Mouse (Mus musculus): ENCODE measurements around the gene Homer2. TPM values are rescaled to one million over a fixed set of nuclear protein-coding genes. Genes with fewer than 3 reads are reported as not detected.

Homer2 gene
- polyA plus RNA-seq (2016; fragmentation: Nextera tagmentation; extraction: Ambion mirVana) = 121 and 122 TPM in 2 replicates

- Histone ChIP-seq H3K4me3 (peak within 1 kb of the TSS; percentile 78), H3K9ac (peak within 1 kb of the TSS; percentile 90), H3K4me1 (replicated peaks) (peaks cover 27% of the 10 kb centered on the region), H3K4me2 (peak within 1 kb of the TSS; percentile 82), H3K27ac (ENCODE audit: poor library complexity, severe bottlenecking) (peak within 1 kb of the TSS; percentile 87), H3K9me3 (replicated peaks) (peaks cover 7% of the 10 kb centered on the region; the same call in 1 of the 2 replicates), H3K36me3 (no peaks in the 10 kb centered on the region), H3K27me3 (replicated peaks) (peaks cover 26% of the 10 kb centered on the region)
- 73% methylated on average over 14 of the region's 14 CpGs for WGBS
- ATAC-seq (ENCODE audit: insufficient number of reproducible peaks, low FRiP score) = no peak
These were observed at the start of gene Homer2 for GRCm38 (mm10) chr7:81707471-81708140. Gene Homer2, minus strand, starts transcription at chr7:81707527.

GRCm38 (mm10) chr7:81747956-81748355 lies 40.6 kb upstream of the Homer2 start:
- no peak for ATAC-seq (ENCODE audit: insufficient number of reproducible peaks, low FRiP score)
- H3K36me3 ChIP-seq = no peaks in the 10 kb centered on the region
- no peak overlapping the region for H3K9ac ChIP-seq
- 0 out of 2 replicates have a peak, but pooled peaks cover 2% of the 10 kb centered on the region for H3K9me3 ChIP-seq (replicated peaks)
- H3K4me1 ChIP-seq (replicated peaks) = 0 out of 2 replicates have a peak, but pooled peaks cover 2% of the 10 kb centered on the region
- no peak overlapping the region for H3K4me2 ChIP-seq
- no peak overlapping the region for H3K4me3 ChIP-seq
- no peaks in the 10 kb centered on the region for H3K27me3 ChIP-seq (replicated peaks)
- no peak overlapping the region for H3K27ac ChIP-seq (ENCODE audit: poor library complexity, severe bottlenecking)
- WGBS = 86% methylated on average over 3 of the region's 3 CpGs

- no peak for ATAC-seq (ENCODE audit: insufficient number of reproducible peaks, low FRiP score)
- H3K27me3 ChIP-seq (replicated peaks) = no peaks in the 10 kb centered on the region
These were observed 36.8 kb upstream of the Homer2 start for GRCm38 (mm10) chr7:81744145-81744544.

GRCm38 (mm10) chr7:81740010-81740409 lies 32.7 kb upstream of the Homer2 start:
- H3K4me2 ChIP-seq = no peak overlapping the region
- H3K27ac ChIP-seq (ENCODE audit: poor library complexity, severe bottlenecking) = no peak overlapping the region
- H3K4me1 ChIP-seq (replicated peaks) = 0 out of 2 replicates have a peak, but pooled peaks cover 5% of the 10 kb centered on the region
- WGBS = 83% methylated on average over 7 of the region's 7 CpGs
- 0 out of 2 replicates have a peak, but pooled peaks cover 2% of the 10 kb centered on the region for H3K9me3 ChIP-seq (replicated peaks)
- H3K9ac ChIP-seq = no peak overlapping the region
- H3K4me3 ChIP-seq = no peak overlapping the region
- H3K36me3 ChIP-seq = no peaks in the 10 kb centered on the region
- H3K27me3 ChIP-seq (replicated peaks) = no peaks in the 10 kb centered on the region
- ATAC-seq (ENCODE audit: insufficient number of reproducible peaks, low FRiP score) = no peak

More at GRCm38 (mm10) chr7:81744145-81744544, 36.8 kb upstream of the Homer2 start:
- Histone ChIP-seq H3K27ac (ENCODE audit: poor library complexity, severe bottlenecking) (no peak overlapping the region; the same call in 1 of the 2 replicates), H3K4me3 (no peak overlapping the region), H3K9ac (no peak overlapping the region), H3K36me3 (no peaks in the 10 kb centered on the region), H3K4me2 (no peak overlapping the region), H3K9me3 (replicated peaks) (0 out of 2 replicates have a peak, but pooled peaks cover 5% of the 10 kb centered on the region), H3K4me1 (replicated peaks) (0 out of 2 replicates have a peak, but pooled peaks cover 5% of the 10 kb centered on the region)
- WGBS = 56% methylated on average over 4 of the region's 4 CpGs

GRCm38 (mm10) chr7:81738720-81739385 lies 31.5 kb upstream of the Homer2 start:
- no peaks in the 10 kb centered on the region for H3K36me3 ChIP-seq
- H3K4me3 ChIP-seq = no peak overlapping the region
- 0 out of 2 replicates have a peak, but pooled peaks cover 5% of the 10 kb centered on the region for H3K4me1 ChIP-seq (replicated peaks)
- no peaks in the 10 kb centered on the region for H3K27me3 ChIP-seq (replicated peaks)
- ATAC-seq (ENCODE audit: insufficient number of reproducible peaks, low FRiP score) = no peak
- no peak overlapping the region for H3K9ac ChIP-seq
- H3K9me3 ChIP-seq (replicated peaks) = 0 out of 2 replicates have a peak, but pooled peaks cover 2% of the 10 kb centered on the region
- no peak overlapping the region for H3K4me2 ChIP-seq
- H3K27ac ChIP-seq (ENCODE audit: poor library complexity, severe bottlenecking) = no peak overlapping the region
- 67% methylated on average over 8 of the region's 8 CpGs for WGBS

GRCm38 (mm10) chr7:81735300-81736048 lies 28.1 kb upstream of the Homer2 start:
- H3K27me3 ChIP-seq (replicated peaks) = no peaks in the 10 kb centered on the region
- no peaks in the 10 kb centered on the region for H3K36me3 ChIP-seq
- no peak overlapping the region for H3K4me3 ChIP-seq
- WGBS = 58% methylated on average over 9 of the region's 9 CpGs
- H3K9me3 ChIP-seq (replicated peaks) = no peaks in the 10 kb centered on the region
- 0 out of 2 replicates have a peak, but pooled peaks cover 3% of the 10 kb centered on the region for H3K4me1 ChIP-seq (replicated peaks)
- H3K4me2 ChIP-seq = no peak overlapping the region
- H3K27ac ChIP-seq (ENCODE audit: poor library complexity, severe bottlenecking) = no peak overlapping the region
- ATAC-seq (ENCODE audit: insufficient number of reproducible peaks, low FRiP score) = no peak
- H3K9ac ChIP-seq = no peak overlapping the region

- H3K36me3 ChIP-seq = no peaks in the 10 kb centered on the region
- no peak overlapping the region for H3K4me2 ChIP-seq
- H3K27ac ChIP-seq (ENCODE audit: poor library complexity, severe bottlenecking) = no peak overlapping the region
- 86% methylated on average over 12 of the region's 12 CpGs for WGBS
- H3K9me3 ChIP-seq (replicated peaks) = no peaks in the 10 kb centered on the region
- no peak for ATAC-seq (ENCODE audit: insufficient number of reproducible peaks, low FRiP score)
- 0 out of 2 replicates have a peak, but pooled peaks cover 3% of the 10 kb centered on the region for H3K4me1 ChIP-seq (replicated peaks)
- H3K9ac ChIP-seq = no peak overlapping the region
- H3K4me3 ChIP-seq = no peak overlapping the region
- H3K27me3 ChIP-seq (replicated peaks) = no peaks in the 10 kb centered on the region
These were observed 25.1 kb upstream of the Homer2 start for GRCm38 (mm10) chr7:81732183-81733089.

GRCm38 (mm10) chr7:81731181-81731651 lies 23.9 kb upstream of the Homer2 start:
- no peak overlapping the region for H3K27ac ChIP-seq (ENCODE audit: poor library complexity, severe bottlenecking)
- no peaks in the 10 kb centered on the region for H3K27me3 ChIP-seq (replicated peaks)
- 82% methylated on average over 6 of the region's 6 CpGs for WGBS
- no peak overlapping the region for H3K4me2 ChIP-seq
- peaks cover 7% of the 10 kb centered on the region for H3K4me1 ChIP-seq (replicated peaks)
- ATAC-seq (ENCODE audit: insufficient number of reproducible peaks, low FRiP score) = no peak
- H3K9ac ChIP-seq = no peak overlapping the region
- H3K4me3 ChIP-seq = no peak overlapping the region
- no peaks in the 10 kb centered on the region for H3K9me3 ChIP-seq (replicated peaks)
- no peaks in the 10 kb centered on the region for H3K36me3 ChIP-seq

GRCm38 (mm10) chr7:81729787-81730186 lies 22.5 kb upstream of the Homer2 start:
- Histone ChIP-seq H3K9me3 (replicated peaks) (no peaks in the 10 kb centered on the region), H3K27me3 (replicated peaks) (no peaks in the 10 kb centered on the region), H3K4me2 (no peak overlapping the region), H3K36me3 (no peaks in the 10 kb centered on the region), H3K27ac (ENCODE audit: poor library complexity, severe bottlenecking) (no peak overlapping the region), H3K9ac (no peak overlapping the region), H3K4me3 (no peak overlapping the region), H3K4me1 (replicated peaks) (peaks cover 17% of the 10 kb centered on the region)
- no peak for ATAC-seq (ENCODE audit: insufficient number of reproducible peaks, low FRiP score)
- 81% methylated on average over 9 of the region's 9 CpGs for WGBS

- H3K27ac ChIP-seq (ENCODE audit: poor library complexity, severe bottlenecking) = peak overlapping the region; percentile 60; the same call in 1 of the 2 replicates
- peaks cover 17% of the 10 kb centered on the region for H3K4me1 ChIP-seq (replicated peaks)
- no peak overlapping the region for H3K9ac ChIP-seq
- no peak overlapping the region for H3K4me3 ChIP-seq
- ATAC-seq (ENCODE audit: insufficient number of reproducible peaks, low FRiP score) = no peak
- H3K36me3 ChIP-seq = no peaks in the 10 kb centered on the region
- 0 out of 2 replicates have a peak, but pooled peaks cover 2% of the 10 kb centered on the region for H3K9me3 ChIP-seq (replicated peaks)
- no peaks in the 10 kb centered on the region for H3K27me3 ChIP-seq (replicated peaks)
- 86% methylated on average over 9 of the region's 9 CpGs for WGBS
- no peak overlapping the region for H3K4me2 ChIP-seq
These were observed 20.4 kb upstream of the Homer2 start for GRCm38 (mm10) chr7:81727716-81728115.

All from heart, embryonic 12.5 days (tissue).